Mouse (Mus musculus) C2C12 (cell line): ENCODE measurements around the gene Fancf.

ENCODE experiments used
- CTCF ChIP-seq: IDR thresholded peaks from one replicate; pipeline ENCODE4 v1.5.1; 2011; ENCODE audit not compliant: control insufficient read depth, insufficient read depth, insufficient read length
- MYOD1 ChIP-seq: IDR thresholded peaks from one replicate; pipeline ENCODE4 v1.6.1; 2011; ENCODE audit warnings: low read depth; ENCODE audit not compliant: control insufficient read depth, insufficient read length

GRCm38 (mm10) chr7:51885345-51885744 is 23.3 kb upstream of the Fancf start:
- TF ChIP-seq CTCF (no peak), MYOD1 (no peak)
